Mouse (Mus musculus): ENCODE results near the gene Arf3. TPM values are rescaled to one million over a fixed set of nuclear protein-coding genes. Genes with fewer than 3 reads are reported as not detected.

Gene Arf3
- polyA plus RNA-seq, 1 experiment, result 730 TPM

- Histone ChIP-seq H3K27ac (ENCODE audit: insufficient read depth, low read length) (no peak overlapping the region), H3K4me3 (ENCODE audit: insufficient read depth, low read length) (no peak overlapping the region), H3K4me1 (ENCODE audit: control insufficient read depth, insufficient read depth, low read length) (peaks cover 5% of the 10 kb centered on the region; the same call in 1 of the 2 replicates)
- TF ChIP-seq POLR2A (IDR thresholded peaks at IDR 0.05; ENCODE audit: extremely low read depth, insufficient read depth, low read length) (no peak), CTCF (IDR thresholded peaks at IDR 0.05; ENCODE audit: extremely low read depth, insufficient read depth, low read length) (no peak)
Measured at GRCm38 (mm10) chr15:98740219-98740618, 22.8 kb downstream of the Arf3 start.

DNA sequence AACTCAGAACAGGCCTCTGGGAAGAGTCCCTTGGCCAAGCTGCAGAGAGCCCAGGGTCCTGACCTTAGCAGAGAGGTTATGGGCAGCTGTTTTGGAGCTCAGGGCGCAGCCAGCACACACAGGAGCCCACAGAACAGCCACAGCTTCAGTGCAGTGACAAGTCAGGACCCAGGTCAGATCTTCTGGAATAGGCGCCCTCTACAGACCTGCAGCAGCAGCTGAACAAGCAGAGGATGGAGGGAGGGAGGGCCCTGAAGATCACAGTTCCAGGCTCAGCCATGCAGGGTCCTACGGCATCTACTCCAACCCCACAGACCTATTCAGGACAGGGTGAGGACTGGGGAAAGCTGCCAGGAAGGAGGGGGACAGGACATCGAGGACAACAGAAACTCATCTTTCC, 24.2 kb downstream of the Arf3 start:
- H3K27ac ChIP-seq (ENCODE audit: insufficient read depth, low read length), result no peak overlapping the region
- no peak overlapping the region for H3K4me3 ChIP-seq (ENCODE audit: insufficient read depth, low read length)
- peaks cover 3% of the 10 kb centered on the region; the same call in 1 of the 2 replicates for H3K4me1 ChIP-seq (ENCODE audit: control insufficient read depth, insufficient read depth, low read length)
- TF ChIP-seq CTCF (IDR thresholded peaks at IDR 0.05; ENCODE audit: extremely low read depth, insufficient read depth, low read length) (no peak), POLR2A (IDR thresholded peaks at IDR 0.05; ENCODE audit: extremely low read depth, insufficient read depth, low read length) (no peak)

DNA sequence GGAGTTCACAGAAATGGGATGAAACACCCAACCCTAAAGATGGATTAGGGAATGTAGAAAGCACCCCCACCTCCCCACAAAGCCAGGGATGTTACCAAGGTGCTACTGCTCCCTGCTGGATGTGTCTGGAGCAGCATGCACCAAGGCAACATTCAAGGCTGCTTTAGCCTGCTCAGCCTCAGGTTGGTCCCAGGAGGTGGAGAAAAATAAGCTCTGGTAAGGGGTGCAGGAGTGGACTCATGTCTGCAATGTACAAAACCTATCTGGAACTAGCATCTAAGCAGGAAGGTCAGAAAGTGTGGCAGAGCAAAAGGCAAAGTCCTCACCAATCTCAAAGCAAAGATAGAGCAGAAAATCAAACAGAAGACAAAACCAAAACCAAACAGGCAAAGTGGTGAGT, 25.1 kb downstream of the Arf3 start:
- H3K27ac ChIP-seq (ENCODE audit: insufficient read depth, low read length), result no peak overlapping the region
- peaks cover 1% of the 10 kb centered on the region; the same call in 1 of the 2 replicates for H3K4me1 ChIP-seq (ENCODE audit: control insufficient read depth, insufficient read depth, low read length)
- no peak overlapping the region for H3K4me3 ChIP-seq (ENCODE audit: insufficient read depth, low read length)
- TF ChIP-seq POLR2A (IDR thresholded peaks at IDR 0.05; ENCODE audit: extremely low read depth, insufficient read depth, low read length) (no peak), CTCF (IDR thresholded peaks at IDR 0.05; ENCODE audit: extremely low read depth, insufficient read depth, low read length) (peak; percentile 57)

DNA sequence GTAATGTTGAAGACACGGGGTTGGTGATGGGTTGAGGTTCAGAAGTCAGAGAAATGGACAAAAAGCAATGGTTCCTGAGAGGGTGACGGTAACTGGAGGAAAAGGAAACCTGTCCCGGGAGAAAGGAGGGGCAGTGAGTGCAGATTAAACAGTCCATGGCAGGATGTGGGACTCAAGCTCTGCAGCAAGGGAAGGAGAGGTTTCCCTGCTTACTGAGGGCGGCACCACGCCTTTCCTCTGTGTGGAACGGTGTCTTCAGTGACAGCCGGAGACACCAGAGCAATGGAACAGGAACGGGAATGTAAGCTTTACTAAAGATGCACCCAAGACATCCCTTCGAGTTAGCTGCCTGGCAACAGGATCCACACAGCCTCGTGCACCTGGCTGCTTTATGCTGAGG, 26.5 kb downstream of the Arf3 start:
- no peak for TF ChIP-seq POLR2A (IDR thresholded peaks at IDR 0.05; ENCODE audit: extremely low read depth, insufficient read depth, low read length)
- no peak for TF ChIP-seq CTCF (IDR thresholded peaks at IDR 0.05; ENCODE audit: extremely low read depth, insufficient read depth, low read length)
- H3K4me3 ChIP-seq (ENCODE audit: insufficient read depth, low read length), result no peak overlapping the region
- H3K27ac ChIP-seq (ENCODE audit: insufficient read depth, low read length), result no peak overlapping the region
- H3K4me1 ChIP-seq (ENCODE audit: control insufficient read depth, insufficient read depth, low read length), result peaks cover 1% of the 10 kb centered on the region; the same call in 1 of the 2 replicates

DNA sequence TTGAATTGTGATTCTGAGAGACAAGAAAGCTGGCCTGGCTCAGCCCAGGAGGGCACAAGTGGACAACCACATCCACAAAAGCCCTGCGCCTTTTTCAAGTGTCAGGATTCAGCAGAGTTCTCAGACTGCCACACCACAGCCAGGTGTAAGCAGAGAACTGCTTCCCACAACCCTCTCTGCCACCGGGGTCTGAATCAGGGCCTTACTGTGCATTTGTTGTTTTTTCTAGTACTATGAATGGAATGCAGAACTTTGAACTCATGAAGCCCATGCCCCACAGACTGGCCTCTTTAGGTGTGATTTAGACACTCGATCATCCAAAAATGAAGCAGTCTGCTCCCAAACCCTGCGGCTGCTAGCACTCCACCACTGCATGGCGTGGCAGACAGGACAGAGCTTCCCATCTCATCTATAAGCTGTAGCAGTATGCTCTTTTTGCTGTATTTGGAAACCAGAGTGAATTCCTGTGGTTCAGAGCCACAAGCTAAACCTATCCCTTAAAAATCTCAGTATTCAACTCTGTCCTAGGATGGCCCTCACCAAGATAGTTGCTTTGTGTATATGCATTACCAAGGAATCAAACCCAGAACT, 28.9 kb downstream of the Arf3 start:
- Histone ChIP-seq H3K4me1 (ENCODE audit: control insufficient read depth, insufficient read depth, low read length) (no peaks in the 10 kb centered on the region), H3K27ac (ENCODE audit: insufficient read depth, low read length) (no peak overlapping the region), H3K4me3 (ENCODE audit: insufficient read depth, low read length) (no peak overlapping the region)
- TF ChIP-seq CTCF (IDR thresholded peaks at IDR 0.05; ENCODE audit: extremely low read depth, insufficient read depth, low read length), result no peak
- TF ChIP-seq POLR2A (IDR thresholded peaks at IDR 0.05; ENCODE audit: extremely low read depth, insufficient read depth, low read length), result no peak

- Histone ChIP-seq H3K27ac (ENCODE audit: insufficient read depth, low read length) (no peak overlapping the region), H3K4me3 (ENCODE audit: insufficient read depth, low read length) (no peak overlapping the region), H3K4me1 (ENCODE audit: control insufficient read depth, insufficient read depth, low read length) (no peaks in the 10 kb centered on the region)
- TF ChIP-seq CTCF (IDR thresholded peaks at IDR 0.05; ENCODE audit: extremely low read depth, insufficient read depth, low read length) (no peak), POLR2A (IDR thresholded peaks at IDR 0.05; ENCODE audit: extremely low read depth, insufficient read depth, low read length) (no peak)
Measured at GRCm38 (mm10) chr15:98733370-98733769, 29.6 kb downstream of the Arf3 start.

- TF ChIP-seq POLR2A (IDR thresholded peaks at IDR 0.05; ENCODE audit: extremely low read depth, insufficient read depth, low read length) (no peak), CTCF (IDR thresholded peaks at IDR 0.05; ENCODE audit: extremely low read depth, insufficient read depth, low read length) (no peak)
- Histone ChIP-seq H3K4me1 (ENCODE audit: control insufficient read depth, insufficient read depth, low read length) (no peaks in the 10 kb centered on the region), H3K4me3 (ENCODE audit: insufficient read depth, low read length) (no peak overlapping the region), H3K27ac (ENCODE audit: insufficient read depth, low read length) (no peak overlapping the region)
Measured at GRCm38 (mm10) chr15:98732006-98732531, 30.9 kb downstream of the Arf3 start.

- Histone ChIP-seq H3K4me1 (ENCODE audit: control insufficient read depth, insufficient read depth, low read length) (no peaks in the 10 kb centered on the region), H3K27ac (ENCODE audit: insufficient read depth, low read length) (no peak overlapping the region), H3K4me3 (ENCODE audit: insufficient read depth, low read length) (no peak overlapping the region)
- no peak for TF ChIP-seq POLR2A (IDR thresholded peaks at IDR 0.05; ENCODE audit: extremely low read depth, insufficient read depth, low read length)
- TF ChIP-seq CTCF (IDR thresholded peaks at IDR 0.05; ENCODE audit: extremely low read depth, insufficient read depth, low read length), result no peak
Measured at GRCm38 (mm10) chr15:98730790-98731189, 32.2 kb downstream of the Arf3 start.

DNA sequence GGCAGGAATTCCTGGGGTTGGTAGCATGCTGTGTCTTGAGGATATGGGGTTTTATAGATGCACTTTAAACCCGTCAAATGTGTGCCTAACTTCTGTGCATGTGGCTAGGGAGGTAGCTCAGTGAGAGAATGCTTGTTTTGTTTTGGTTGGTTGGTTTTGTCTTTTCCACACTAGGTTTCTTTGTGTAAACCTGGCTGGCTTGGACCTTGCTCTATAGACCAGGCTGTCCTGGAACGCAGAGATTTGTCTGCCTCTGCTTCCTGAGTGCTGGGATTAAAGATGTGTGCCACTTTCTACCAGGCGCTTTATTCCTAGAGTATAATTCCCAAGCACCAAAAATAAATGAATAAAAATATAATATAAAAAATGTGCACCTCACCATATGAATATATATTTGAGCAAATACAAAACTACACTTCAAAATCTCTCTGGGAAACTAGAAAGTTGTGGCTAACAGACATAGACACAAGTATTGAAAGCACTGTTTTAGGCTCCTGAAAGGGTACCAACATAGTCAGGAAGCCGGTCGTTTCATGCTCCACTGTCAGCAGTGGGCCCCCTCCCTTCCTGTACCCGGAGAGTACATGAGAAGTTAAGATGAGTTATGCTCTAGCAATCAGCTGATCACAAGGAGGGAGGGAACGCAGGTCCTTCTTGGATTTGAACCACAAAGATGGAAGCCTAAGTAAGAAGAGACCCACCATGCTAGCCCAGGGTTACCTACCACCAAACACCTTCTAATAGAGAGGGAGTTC, 33.0 kb downstream of the Arf3 start:
- no peak overlapping the region for H3K27ac ChIP-seq (ENCODE audit: insufficient read depth, low read length)
- no peaks in the 10 kb centered on the region for H3K4me1 ChIP-seq (ENCODE audit: control insufficient read depth, insufficient read depth, low read length)
- H3K4me3 ChIP-seq (ENCODE audit: insufficient read depth, low read length), result no peak overlapping the region
- TF ChIP-seq POLR2A (IDR thresholded peaks at IDR 0.05; ENCODE audit: extremely low read depth, insufficient read depth, low read length) (no peak), CTCF (IDR thresholded peaks at IDR 0.05; ENCODE audit: extremely low read depth, insufficient read depth, low read length) (no peak)

- Histone ChIP-seq H3K4me3 (ENCODE audit: insufficient read depth, low read length) (peak overlapping the region; percentile 33; the same call in 1 of the 2 replicates), H3K4me1 (ENCODE audit: control insufficient read depth, insufficient read depth, low read length) (no peaks in the 10 kb centered on the region), H3K27ac (ENCODE audit: insufficient read depth, low read length) (no peak overlapping the region)
- TF ChIP-seq CTCF (IDR thresholded peaks at IDR 0.05; ENCODE audit: extremely low read depth, insufficient read depth, low read length), result no peak
Measured at GRCm38 (mm10) chr15:98728366-98728765, 34.6 kb downstream of the Arf3 start.
